Mouse (Mus musculus): ENCODE data around the gene Bbs10. TPM values are rescaled to one million over a fixed set of nuclear protein-coding genes. Genes with fewer than 3 reads are reported as not detected.

The Bbs10 gene
- polyA plus RNA-seq, 1 experiment from 2014 or later, result 4.0 TPM

DNA sequence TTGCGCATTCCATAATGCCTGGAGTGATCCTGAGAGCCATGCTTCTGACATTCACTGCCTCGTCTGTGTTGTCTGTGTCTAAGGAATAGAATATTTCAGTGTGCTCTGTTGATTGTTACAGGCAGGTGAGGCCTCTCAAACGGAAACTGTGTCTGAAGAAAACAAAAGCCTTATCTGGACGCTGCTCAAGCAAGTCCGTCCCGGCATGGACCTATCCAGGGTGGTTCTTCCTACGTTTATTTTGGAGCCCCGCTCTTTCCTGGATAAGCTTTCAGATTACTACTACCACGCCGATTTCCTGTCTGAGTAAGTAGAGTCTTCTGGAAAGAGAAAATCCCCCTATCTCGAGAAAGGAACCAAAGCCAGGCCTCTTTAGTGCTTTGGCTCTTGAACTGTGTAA lies 25.6 kb upstream of the Bbs10 start:
- 76% methylated on average over 11 of the region's 11 CpGs for WGBS
- Histone ChIP-seq H3K27ac (replicated peaks; ENCODE audit: low read depth, low read length) (no peak overlapping the region), H3K9ac (ENCODE audit: low read depth, low read length) (no peak overlapping the region), H3K36me3 (ENCODE audit: control insufficient read depth, insufficient read depth, low read length) (peaks cover 57% of the 10 kb centered on the region), H3K9me3 (ENCODE audit: control insufficient read depth, low read length) (no peaks in the 10 kb centered on the region), H3K4me1 (ENCODE audit: control insufficient read depth, insufficient read depth, low read length) (no peaks in the 10 kb centered on the region), H3K4me2 (ENCODE audit: low read depth, low read length) (no peak overlapping the region), H3K4me3 (ENCODE audit: low read depth, low read length) (no peak overlapping the region), H3K27me3 (replicated peaks; ENCODE audit: control insufficient read depth, insufficient read depth, low read length) (no peaks in the 10 kb centered on the region)
- DNase-seq (ENCODE audit: low spot score), result no peak
- no peak for ATAC-seq (ENCODE audit: low read depth)

DNA sequence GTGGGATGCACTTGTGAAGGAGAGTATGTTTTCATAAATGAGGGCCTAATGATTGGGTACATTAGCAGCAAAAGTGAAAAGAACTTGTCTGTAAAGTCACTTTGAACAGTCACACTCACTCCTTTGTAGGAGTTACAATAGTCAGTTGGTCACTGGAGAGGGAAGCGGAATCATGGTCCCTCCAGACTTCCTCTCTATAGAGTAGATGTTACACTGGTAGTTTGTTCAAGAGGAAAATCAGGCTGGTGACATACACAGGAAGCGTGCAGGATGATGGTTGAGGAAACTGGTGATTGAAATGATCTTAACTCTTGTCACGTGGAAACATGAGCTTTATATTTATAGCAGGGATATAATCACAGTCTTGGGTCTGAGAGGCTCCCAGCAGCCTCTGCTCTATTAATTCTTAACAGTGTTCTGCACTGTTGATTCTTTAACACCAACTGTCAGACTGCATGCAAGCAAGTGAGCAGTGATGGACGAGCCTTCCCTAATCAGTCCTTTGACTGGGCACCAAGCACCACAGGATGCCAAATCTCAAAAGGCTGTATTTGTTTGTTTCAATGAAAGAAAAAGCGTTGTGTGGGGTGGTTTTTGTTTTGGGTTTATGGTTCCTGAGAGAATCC lies 24.9 kb upstream of the Bbs10 start:
- H3K27ac ChIP-seq (replicated peaks; ENCODE audit: low read depth, low read length), result no peak overlapping the region
- no peaks in the 10 kb centered on the region for H3K4me1 ChIP-seq (ENCODE audit: control insufficient read depth, insufficient read depth, low read length)
- 67% methylated on average over 5 of the region's 5 CpGs for WGBS
- H3K4me3 ChIP-seq (ENCODE audit: low read depth, low read length), result no peak overlapping the region
- peaks cover 62% of the 10 kb centered on the region for H3K36me3 ChIP-seq (ENCODE audit: control insufficient read depth, insufficient read depth, low read length)
- no peak overlapping the region for H3K9ac ChIP-seq (ENCODE audit: low read depth, low read length)
- ATAC-seq (ENCODE audit: low read depth) (no peak), DNase-seq (ENCODE audit: low spot score) (peak; percentile 15)
- no peaks in the 10 kb centered on the region for H3K9me3 ChIP-seq (ENCODE audit: control insufficient read depth, low read length)
- H3K4me2 ChIP-seq (ENCODE audit: low read depth, low read length), result no peak overlapping the region
- no peaks in the 10 kb centered on the region for H3K27me3 ChIP-seq (replicated peaks; ENCODE audit: control insufficient read depth, insufficient read depth, low read length)

DNA sequence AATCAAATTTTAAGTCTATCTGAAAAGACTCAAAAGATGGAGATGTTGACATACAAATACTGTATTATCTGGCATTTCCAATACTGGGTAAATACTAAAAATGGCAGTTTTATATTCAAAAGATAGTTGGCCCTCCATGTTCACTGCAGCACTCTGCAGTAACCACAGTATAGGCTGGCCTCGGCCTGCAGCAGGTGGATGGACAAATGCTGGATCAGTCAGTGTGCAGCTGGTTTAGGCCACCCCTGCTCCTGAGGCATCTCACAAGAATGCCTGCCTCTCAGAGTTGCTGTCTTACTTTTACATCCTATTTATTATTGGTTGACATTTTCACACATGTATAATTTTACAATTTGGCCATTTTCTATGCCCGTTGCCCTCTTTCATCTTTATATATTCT lies 22.7 kb upstream of the Bbs10 start:
- 94% methylated on average over 2 of the region's 2 CpGs for WGBS
- no peaks in the 10 kb centered on the region for H3K27me3 ChIP-seq (replicated peaks; ENCODE audit: control insufficient read depth, insufficient read depth, low read length)
- peaks cover 63% of the 10 kb centered on the region for H3K36me3 ChIP-seq (ENCODE audit: control insufficient read depth, insufficient read depth, low read length)
- H3K4me3 ChIP-seq (ENCODE audit: low read depth, low read length), result no peak overlapping the region
- no peaks in the 10 kb centered on the region for H3K9me3 ChIP-seq (ENCODE audit: control insufficient read depth, low read length)
- H3K9ac ChIP-seq (ENCODE audit: low read depth, low read length), result no peak overlapping the region
- no peak overlapping the region for H3K27ac ChIP-seq (replicated peaks; ENCODE audit: low read depth, low read length)
- ATAC-seq (ENCODE audit: low read depth) (no peak), DNase-seq (ENCODE audit: low spot score) (no peak)
- no peak overlapping the region for H3K4me2 ChIP-seq (ENCODE audit: low read depth, low read length)
- H3K4me1 ChIP-seq (ENCODE audit: control insufficient read depth, insufficient read depth, low read length), result no peaks in the 10 kb centered on the region

DNA sequence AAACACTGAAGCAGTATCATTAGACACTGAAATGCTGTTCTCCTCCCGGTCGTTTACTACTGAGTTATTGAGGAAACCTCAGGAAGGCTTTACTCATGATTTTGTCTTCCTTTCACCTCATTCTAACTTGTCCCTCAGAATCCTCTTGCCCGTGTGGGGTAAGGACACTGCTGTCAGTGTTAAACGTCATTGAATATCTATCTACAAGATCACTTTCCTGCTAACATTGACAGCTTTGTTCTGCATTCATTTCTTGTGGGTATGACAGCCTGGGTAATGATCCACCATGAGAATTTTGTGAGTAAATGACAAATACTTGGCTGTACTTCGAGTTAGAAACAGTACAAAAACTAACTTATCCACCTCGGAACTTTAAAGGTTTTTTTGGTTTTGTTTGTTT lies 848 bp upstream of the Bbs10 start:
- peaks cover 5% of the 10 kb centered on the region; the same call in 1 of the 2 replicates for H3K4me1 ChIP-seq (ENCODE audit: control insufficient read depth, insufficient read depth, low read length)
- peak overlapping the region; percentile 71 for H3K4me2 ChIP-seq (ENCODE audit: low read depth, low read length)
- 47% methylated on average over 6 of the region's 6 CpGs for WGBS
- peaks cover 5% of the 10 kb centered on the region; the same call in 1 of the 2 replicates for H3K36me3 ChIP-seq (ENCODE audit: control insufficient read depth, insufficient read depth, low read length)
- H3K27me3 ChIP-seq (replicated peaks; ENCODE audit: control insufficient read depth, insufficient read depth, low read length), result no peaks in the 10 kb centered on the region
- H3K27ac ChIP-seq (replicated peaks; ENCODE audit: low read depth, low read length), result peak overlapping the region; percentile 90; the same call in 1 of the 2 replicates
- no peaks in the 10 kb centered on the region for H3K9me3 ChIP-seq (ENCODE audit: control insufficient read depth, low read length)
- peak overlapping the region; percentile 67 for H3K4me3 ChIP-seq (ENCODE audit: low read depth, low read length)
- ATAC-seq (ENCODE audit: low read depth) (no peak), DNase-seq (ENCODE audit: low spot score) (no peak)
- peak overlapping the region; percentile 78 for H3K9ac ChIP-seq (ENCODE audit: low read depth, low read length)

DNA sequence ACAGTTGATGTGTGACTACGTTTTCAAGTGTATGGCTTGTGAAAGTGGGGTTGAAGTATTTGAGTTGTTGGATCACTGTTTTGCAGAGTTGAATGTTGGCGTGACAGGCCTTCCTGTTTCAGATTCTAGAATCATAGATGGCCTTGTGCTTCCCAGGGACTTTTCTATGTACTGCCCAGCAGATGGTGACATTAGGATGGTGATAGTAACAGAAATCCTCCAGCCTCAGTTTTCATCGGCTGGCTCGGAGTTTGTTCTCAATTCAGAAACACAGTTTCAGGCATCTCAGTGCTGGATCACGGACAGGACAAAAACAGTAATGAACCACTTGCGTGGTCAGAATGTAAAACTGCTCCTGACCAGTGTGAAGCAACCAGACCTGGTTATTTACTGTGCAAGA lies 1.1 kb downstream of the Bbs10 start:
- Histone ChIP-seq H3K27me3 (replicated peaks; ENCODE audit: control insufficient read depth, insufficient read depth, low read length) (no peaks in the 10 kb centered on the region), H3K27ac (replicated peaks; ENCODE audit: low read depth, low read length) (0 out of 2 replicates have a peak overlapping the region, but pooled peaks have one; percentile 90), H3K4me1 (ENCODE audit: control insufficient read depth, insufficient read depth, low read length) (peaks cover 5% of the 10 kb centered on the region; the same call in 1 of the 2 replicates), H3K4me2 (ENCODE audit: low read depth, low read length) (peak overlapping the region; percentile 71; the same call in 1 of the 2 replicates), H3K4me3 (ENCODE audit: low read depth, low read length) (no peak overlapping the region), H3K9ac (ENCODE audit: low read depth, low read length) (peak overlapping the region; percentile 35; the same call in 1 of the 2 replicates), H3K9me3 (ENCODE audit: control insufficient read depth, low read length) (no peaks in the 10 kb centered on the region), H3K36me3 (ENCODE audit: control insufficient read depth, insufficient read depth, low read length) (no peaks in the 10 kb centered on the region)
- WGBS, result 80% methylated on average over 6 of the region's 6 CpGs
- ATAC-seq (ENCODE audit: low read depth) (no peak), DNase-seq (ENCODE audit: low spot score) (peak; percentile 14)

DNA sequence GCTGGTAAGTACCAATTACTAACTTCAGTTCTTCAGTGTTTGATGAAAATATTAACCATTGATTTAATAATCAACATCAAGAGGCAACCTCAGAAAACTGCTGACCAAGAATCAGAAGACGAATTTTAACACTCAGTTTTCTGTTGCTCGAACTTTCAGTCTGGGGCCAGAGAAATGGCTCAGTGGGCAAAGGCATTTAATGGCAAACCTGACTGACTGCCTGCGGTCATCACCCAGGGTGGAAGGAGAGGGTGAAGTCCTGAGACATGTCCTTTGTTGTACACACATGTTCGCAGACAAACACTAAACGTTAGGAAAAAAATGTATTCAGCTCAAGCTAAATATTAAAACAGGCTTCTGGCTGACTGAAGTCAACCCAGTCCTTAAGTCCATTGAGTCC lies 2.6 kb downstream of the Bbs10 start:
- Histone ChIP-seq H3K4me1 (ENCODE audit: control insufficient read depth, insufficient read depth, low read length) (peaks cover 5% of the 10 kb centered on the region; the same call in 1 of the 2 replicates), H3K36me3 (ENCODE audit: control insufficient read depth, insufficient read depth, low read length) (no peaks in the 10 kb centered on the region), H3K4me3 (ENCODE audit: low read depth, low read length) (no peak overlapping the region), H3K9me3 (ENCODE audit: control insufficient read depth, low read length) (no peaks in the 10 kb centered on the region), H3K9ac (ENCODE audit: low read depth, low read length) (no peak overlapping the region), H3K4me2 (ENCODE audit: low read depth, low read length) (no peak overlapping the region), H3K27ac (replicated peaks; ENCODE audit: low read depth, low read length) (no peak overlapping the region), H3K27me3 (replicated peaks; ENCODE audit: control insufficient read depth, insufficient read depth, low read length) (no peaks in the 10 kb centered on the region)
- no peak for ATAC-seq (ENCODE audit: low read depth)
- DNase-seq (ENCODE audit: low spot score), result no peak
- WGBS, result 89% methylated on average over 5 of the region's 5 CpGs

DNA sequence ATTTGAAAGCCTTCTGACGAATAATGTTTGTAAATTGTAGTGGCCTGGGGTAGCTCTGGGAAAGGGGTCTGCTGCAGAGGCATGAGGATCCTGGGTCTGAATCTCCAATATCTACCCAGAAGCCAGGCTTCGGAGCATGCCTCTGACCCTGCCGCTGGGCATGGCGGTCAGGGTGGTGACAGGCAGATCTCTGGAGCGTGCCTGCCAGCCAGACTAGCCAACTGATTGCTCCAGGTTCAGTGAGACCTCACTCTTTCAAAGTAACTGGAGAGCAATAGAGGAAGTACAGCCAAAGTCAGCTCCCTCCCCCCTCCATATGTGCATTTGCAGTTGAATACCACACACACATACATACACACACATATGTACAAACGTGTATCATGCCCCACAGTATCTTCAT lies 4.0 kb downstream of the Bbs10 start:
- no peak overlapping the region for H3K4me2 ChIP-seq (ENCODE audit: low read depth, low read length)
- peaks cover 5% of the 10 kb centered on the region; the same call in 1 of the 2 replicates for H3K4me1 ChIP-seq (ENCODE audit: control insufficient read depth, insufficient read depth, low read length)
- no peaks in the 10 kb centered on the region for H3K27me3 ChIP-seq (replicated peaks; ENCODE audit: control insufficient read depth, insufficient read depth, low read length)
- ATAC-seq (ENCODE audit: low read depth) (no peak), DNase-seq (ENCODE audit: low spot score) (no peak)
- no peaks in the 10 kb centered on the region for H3K36me3 ChIP-seq (ENCODE audit: control insufficient read depth, insufficient read depth, low read length)
- WGBS, result 97% methylated on average over 6 of the region's 6 CpGs
- no peak overlapping the region for H3K27ac ChIP-seq (replicated peaks; ENCODE audit: low read depth, low read length)
- no peaks in the 10 kb centered on the region for H3K9me3 ChIP-seq (ENCODE audit: control insufficient read depth, low read length)
- H3K4me3 ChIP-seq (ENCODE audit: low read depth, low read length), result no peak overlapping the region
- H3K9ac ChIP-seq (ENCODE audit: low read depth, low read length), result no peak overlapping the region

DNA sequence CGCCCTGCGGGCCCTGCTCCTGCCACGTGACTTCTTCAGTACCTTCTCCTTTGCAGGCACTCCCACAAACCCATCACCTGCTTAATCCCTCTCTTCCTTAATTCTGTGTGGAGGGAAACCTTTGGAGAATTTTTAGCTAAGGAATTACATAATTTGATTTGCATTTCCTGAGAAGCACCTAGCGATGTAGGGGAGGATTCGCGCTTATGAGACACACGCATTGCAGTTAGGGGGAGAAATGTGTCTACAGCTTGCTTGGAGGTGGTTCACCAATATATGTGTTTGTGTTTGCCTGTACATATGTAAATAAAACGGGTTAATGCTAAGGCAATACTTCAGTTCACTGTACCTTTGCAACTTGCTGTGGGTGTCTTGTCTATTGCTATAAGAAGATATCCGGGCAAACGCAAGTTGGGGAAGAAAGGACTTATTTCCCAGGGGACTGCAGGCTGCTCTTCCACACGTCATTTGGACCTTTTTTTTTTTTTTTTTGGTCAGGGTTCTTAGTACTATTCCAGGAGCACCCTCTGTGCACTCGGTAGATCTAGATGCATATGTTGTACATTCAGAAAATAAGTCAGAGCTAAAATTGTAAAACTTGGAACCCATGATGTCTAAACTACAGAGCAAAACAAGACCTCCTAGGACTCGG lies 10.5 kb downstream of the Bbs10 start:
- Histone ChIP-seq H3K36me3 (ENCODE audit: control insufficient read depth, insufficient read depth, low read length) (no peaks in the 10 kb centered on the region), H3K9me3 (ENCODE audit: control insufficient read depth, low read length) (no peaks in the 10 kb centered on the region), H3K27me3 (replicated peaks; ENCODE audit: control insufficient read depth, insufficient read depth, low read length) (no peaks in the 10 kb centered on the region), H3K4me3 (ENCODE audit: low read depth, low read length) (no peak overlapping the region), H3K27ac (replicated peaks; ENCODE audit: low read depth, low read length) (no peak overlapping the region), H3K9ac (ENCODE audit: low read depth, low read length) (no peak overlapping the region), H3K4me1 (ENCODE audit: control insufficient read depth, insufficient read depth, low read length) (no peaks in the 10 kb centered on the region), H3K4me2 (ENCODE audit: low read depth, low read length) (no peak overlapping the region)
- no peak for DNase-seq (ENCODE audit: low spot score)
- ATAC-seq (ENCODE audit: low read depth), result no peak
- WGBS, result 89% methylated on average over 13 of the region's 13 CpGs

DNA sequence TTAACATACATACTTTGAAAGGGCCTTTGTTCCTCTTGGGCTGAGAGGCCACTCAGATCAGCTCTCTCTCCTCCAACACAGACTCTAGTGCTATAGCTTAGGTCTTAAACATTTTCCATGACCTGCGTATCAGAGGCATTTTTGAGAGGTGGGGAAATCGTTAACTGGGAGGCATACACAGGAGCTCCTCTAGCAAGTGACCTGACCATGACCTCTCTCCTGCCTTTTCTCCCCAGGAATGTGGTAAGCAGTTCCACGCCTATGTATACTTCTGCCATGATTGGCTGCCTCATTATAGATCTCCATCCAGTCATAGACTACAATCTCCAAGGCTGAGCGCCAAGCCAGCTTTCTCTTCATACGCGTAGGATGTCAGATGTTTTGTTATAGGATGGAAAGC lies 14.8 kb downstream of the Bbs10 start:
- no peak overlapping the region for H3K4me3 ChIP-seq (ENCODE audit: low read depth, low read length)
- H3K4me1 ChIP-seq (ENCODE audit: control insufficient read depth, insufficient read depth, low read length), result no peaks in the 10 kb centered on the region
- H3K4me2 ChIP-seq (ENCODE audit: low read depth, low read length), result no peak overlapping the region
- DNase-seq (ENCODE audit: low spot score) (no peak), ATAC-seq (ENCODE audit: low read depth) (no peak)
- no peak overlapping the region for H3K27ac ChIP-seq (replicated peaks; ENCODE audit: low read depth, low read length)
- WGBS, result 66% methylated on average over 6 of the region's 6 CpGs
- no peaks in the 10 kb centered on the region for H3K36me3 ChIP-seq (ENCODE audit: control insufficient read depth, insufficient read depth, low read length)
- no peak overlapping the region for H3K9ac ChIP-seq (ENCODE audit: low read depth, low read length)
- H3K9me3 ChIP-seq (ENCODE audit: control insufficient read depth, low read length), result no peaks in the 10 kb centered on the region
- H3K27me3 ChIP-seq (replicated peaks; ENCODE audit: control insufficient read depth, insufficient read depth, low read length), result no peaks in the 10 kb centered on the region
